Mouse (Mus musculus): ENCODE measurements around the gene Ly6g5c.

DNA sequence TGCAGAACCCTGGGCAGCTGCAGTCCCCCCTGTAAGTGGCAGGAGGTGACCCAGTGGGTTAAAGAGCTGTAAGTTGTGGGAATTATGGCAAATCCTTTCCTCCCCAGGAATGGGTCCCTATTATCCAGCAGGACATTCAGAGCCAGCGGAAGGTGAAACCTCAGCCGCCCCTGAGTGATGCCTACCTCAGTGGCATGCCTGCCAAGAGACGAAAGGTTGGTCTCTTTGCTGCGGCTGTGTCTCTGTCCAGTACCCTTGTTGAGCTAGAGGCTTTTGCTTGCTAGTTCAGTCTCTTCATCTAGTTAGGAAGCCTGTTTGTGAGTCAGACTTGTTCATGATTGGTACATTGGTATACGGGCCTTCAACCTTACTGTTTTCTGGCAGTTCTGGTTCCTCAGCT is 38.1 kb downstream of the Ly6g5c start:
- TF ChIP-seq CTCF (IDR thresholded peaks at IDR 0.05; ENCODE audit: extremely low read depth, insufficient read length, insufficient replicate concordance, low read depth, low read length) (no peak), POLR2A (IDR thresholded peaks at IDR 0.05; ENCODE audit: low read depth, low read length) (no peak)

Measured in small intestine, adult 2 months (tissue).